Mouse (Mus musculus) c-Kit-negative CD71-positive TER-119-positive erythroid progenitor cells, embryonic 14.5 days (primary cell): Measurements from ENCODE around the gene Ltn1.

Experiments used
- DNase-seq: peaks from one replicate; pipeline ENCODE4 v3.0.0-alpha.2; 2013; ENCODE audit warnings: low read depth, low spot score

Ltn1 gene

GRCm38 (mm10) chr16:87393813-87394548 lies 38.4 kb downstream of the Ltn1 start:
- DNase-seq = no peak

GRCm38 (mm10) chr16:87387444-87387977 lies 44.9 kb downstream of the Ltn1 start:
- DNase-seq = no peak

DNA sequence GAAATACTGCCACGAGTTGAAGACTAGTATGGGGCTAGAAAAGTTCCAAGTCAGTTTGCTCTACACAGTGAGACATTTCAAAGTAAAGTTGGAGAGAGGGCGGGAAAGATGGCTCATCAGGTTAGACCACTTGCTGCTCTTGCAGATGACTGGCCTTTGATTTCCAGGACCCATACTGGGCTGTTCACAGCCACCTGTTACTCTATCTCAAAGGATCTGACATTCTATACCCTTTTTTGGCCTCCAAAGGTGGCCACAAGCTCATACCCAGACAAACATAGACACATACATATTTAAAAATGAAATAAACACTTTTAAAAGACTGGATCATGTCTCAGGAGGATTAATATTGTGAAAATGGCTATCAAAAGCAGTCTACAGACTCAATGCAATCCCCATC lies 48.0 kb downstream of the Ltn1 start:
- DNase-seq = no peak

GRCm38 (mm10) chr16:87382996-87383395 lies 49.4 kb downstream of the Ltn1 start:
- DNase-seq = no peak

- no peak for DNase-seq
Observed at GRCm38 (mm10) chr16:87366445-87366844, 66.0 kb downstream of the Ltn1 start.

GRCm38 (mm10) chr16:87366035-87366434 lies 66.4 kb downstream of the Ltn1 start:
- no peak for DNase-seq

DNA sequence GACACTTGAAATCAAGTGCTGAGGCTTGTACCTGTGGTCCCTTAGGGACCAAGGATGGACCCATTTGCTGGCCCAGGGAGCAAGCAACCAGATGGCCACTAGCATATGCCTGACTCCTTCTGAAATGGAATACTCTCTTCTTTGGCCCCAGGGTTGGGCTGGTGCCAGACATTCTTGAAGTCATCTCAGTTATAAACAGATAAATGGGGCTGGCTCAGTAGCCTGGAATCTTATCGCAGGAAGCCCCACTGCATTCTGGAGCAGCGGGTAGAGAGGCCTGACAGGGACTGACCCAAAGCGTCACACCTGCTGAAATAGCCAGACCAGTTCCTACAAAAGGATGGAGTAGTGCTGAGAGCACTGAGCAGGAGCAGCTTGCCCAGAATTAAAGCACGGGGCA lies 68.2 kb downstream of the Ltn1 start:
- no peak for DNase-seq

DNA sequence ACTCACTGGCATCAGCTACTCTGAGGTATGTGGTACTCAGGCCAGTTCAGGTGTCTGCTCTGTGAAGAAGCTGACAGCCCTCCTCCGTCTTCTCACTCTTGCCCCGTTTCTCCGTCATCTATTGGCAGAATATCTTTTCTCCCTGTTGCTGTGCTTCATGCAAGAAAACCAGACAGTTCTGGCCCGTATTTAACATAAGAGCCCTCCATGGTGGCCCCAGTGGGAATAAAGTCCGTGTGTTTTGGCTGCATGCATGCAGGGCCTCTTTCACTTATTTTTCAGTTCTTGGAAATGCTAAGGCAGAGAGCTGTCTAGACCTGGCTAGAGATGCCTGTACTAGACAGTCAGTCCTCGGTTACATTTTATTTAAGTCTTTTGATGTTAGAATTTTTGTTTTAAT lies 72.3 kb downstream of the Ltn1 start:
- DNase-seq = no peak

- no peak for DNase-seq
Observed at GRCm38 (mm10) chr16:87354748-87355147, 77.7 kb downstream of the Ltn1 start.

DNA sequence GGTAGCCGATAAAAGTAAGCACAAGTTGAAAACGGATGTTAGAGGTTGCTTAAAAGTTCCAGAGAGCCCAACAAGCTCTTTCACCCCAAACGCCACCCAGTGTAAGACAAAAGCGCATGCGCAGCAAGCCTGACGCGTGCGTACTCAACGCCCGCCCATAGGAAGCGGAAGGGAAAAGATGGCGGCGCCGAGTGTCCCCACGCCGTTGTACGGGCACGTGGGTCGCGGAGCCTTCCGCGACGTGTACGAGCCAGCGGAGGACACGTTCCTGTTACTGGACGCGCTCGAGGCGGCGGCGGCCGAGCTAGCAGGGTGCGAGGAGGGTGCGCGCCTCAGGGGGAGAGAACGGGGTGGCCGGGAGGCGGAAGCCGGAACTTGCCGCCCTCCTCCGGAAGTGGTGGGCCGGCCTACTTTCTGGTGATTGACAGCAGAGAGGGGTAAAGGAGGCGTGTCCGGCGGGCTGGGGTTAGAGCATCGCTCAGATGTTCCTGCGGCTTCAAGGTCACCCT lies 78.3 kb downstream of the Ltn1 start, which contains the start of gene N6amt1:
TSS of gene N6amt1 (plus strand) at position 111 of the 509 bp plus-strand sequence.
- peak; percentile 83 for DNase-seq

GRCm38 (mm10) chr16:87353605-87354004 lies 78.8 kb downstream of the Ltn1 start:
- DNase-seq = no peak

GRCm38 (mm10) chr16:87351386-87352105 lies 80.9 kb downstream of the Ltn1 start:
- DNase-seq = no peak

DNA sequence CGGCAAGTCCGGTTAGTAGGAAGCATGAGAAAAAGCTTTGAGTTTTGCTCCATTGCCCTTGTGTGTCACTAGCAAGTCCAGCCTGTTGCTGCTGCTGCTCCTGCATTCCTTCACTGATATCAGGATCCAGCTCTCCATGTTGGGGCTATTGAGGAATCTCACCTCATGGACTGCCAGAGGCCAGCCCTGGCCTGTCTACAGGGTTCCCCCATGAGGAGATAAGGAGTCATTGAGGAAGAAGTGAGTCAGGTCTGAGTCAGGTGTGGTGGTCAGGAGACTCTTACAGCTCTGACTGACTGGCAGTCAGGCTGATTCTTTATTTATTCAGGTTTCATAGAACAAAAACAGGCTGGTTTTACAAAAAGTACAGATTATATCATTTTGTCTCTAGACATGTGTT lies 84.3 kb downstream of the Ltn1 start:
- no peak for DNase-seq

GRCm38 (mm10) chr16:87341043-87341572 lies 91.3 kb downstream of the Ltn1 start:
- no peak for DNase-seq

DNA sequence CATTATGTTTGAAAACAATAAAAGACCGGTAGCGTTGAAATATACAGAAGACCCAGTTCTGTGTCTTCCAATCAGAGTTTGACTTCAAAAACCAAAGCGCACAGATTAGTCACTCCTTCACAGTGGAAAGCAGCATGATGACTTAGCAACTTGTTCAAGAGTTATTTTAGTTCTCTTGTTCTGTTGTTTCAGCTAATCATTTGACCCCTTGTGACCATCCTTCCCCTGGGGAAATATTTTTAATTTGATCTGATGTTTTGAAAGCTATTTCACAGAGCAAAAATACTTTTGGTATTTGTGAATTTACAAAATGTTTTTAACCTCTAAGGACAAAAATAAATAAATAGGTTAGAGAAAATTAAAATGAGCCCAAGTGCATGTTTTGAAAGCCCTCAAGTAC lies 97.7 kb downstream of the Ltn1 start:
- DNase-seq = no peak

- DNase-seq = no peak
Observed at GRCm38 (mm10) chr16:87329986-87330385, 102.4 kb downstream of the Ltn1 start.
